Mouse (Mus musculus) heart, embryonic 16.5 days (tissue): ENCODE data around the gene Armc8. TPM values are rescaled to one million over a fixed set of nuclear protein-coding genes. Genes with fewer than 3 reads are reported as not detected.

Experiments used
- ATAC-seq: fragments of 200-750 bp; cut with Nextera tagmentation; replicated peaks from 2 replicates; pipeline ENCODE4 v1.8.0; 2017; ENCODE audit warnings: moderate number of reproducible peaks; ENCODE audit not compliant: insufficient read depth, low FRiP score; ENCODE audit errors: extremely low read depth
- H3K27ac ChIP-seq: fragments of 300-500 bp; sonication (generic); 2 replicates; pipeline ENCODE4 v1.5.1; 2014; ENCODE audit warnings: mild to moderate bottlenecking, low read length, control low read depth, moderate library complexity
- H3K27me3 ChIP-seq: fragments of 300-500 bp; sonication (generic); 2 replicates; pipeline ENCODE4 v1.6.1; 2014; ENCODE audit warnings: low read length, mixed read lengths; ENCODE audit not compliant: control insufficient read depth, insufficient read depth
- H3K36me3 ChIP-seq: fragments of 300-500 bp; sonication (generic); 2 replicates; pipeline ENCODE4 v1.6.1; 2014; ENCODE audit not compliant: control insufficient read depth, insufficient read depth
- H3K4me1 ChIP-seq: fragments of 300-500 bp; sonication (generic); 2 replicates; pipeline ENCODE4 v1.6.1; 2014; ENCODE audit warnings: low read length, mixed read lengths; ENCODE audit not compliant: control insufficient read depth, insufficient read depth
- H3K4me2 ChIP-seq: fragments of 300-500 bp; sonication (generic); 2 replicates; pipeline ENCODE4 v1.6.1; 2014; ENCODE audit warnings: low read depth, mild to moderate bottlenecking, control low read depth, low read length
- H3K4me3 ChIP-seq: fragments of 300-500 bp; sonication (generic); 2 replicates; pipeline ENCODE4 v1.5.1; 2014; ENCODE audit warnings: mild to moderate bottlenecking, control low read depth, low read length
- H3K9ac ChIP-seq: fragments of 300-500 bp; sonication (generic); 2 replicates; pipeline ENCODE4 v1.6.1; 2014; ENCODE audit warnings: low read length, control low read depth
- H3K9me3 ChIP-seq: fragments of 300-500 bp; sonication (generic); replicated peaks from 2 replicates; pipeline ENCODE4 v1.6.1; 2016; ENCODE audit warnings: low read length; ENCODE audit not compliant: control insufficient read depth
- WGBS: fragments of 180-500 bp; shearing (Covaris S2); extraction: QIAGEN DNeasy Blood & Tissue Kit; methylation state at CpG from one replicate; pipeline ENCODE4 v1.1.7; 2014; 5-methylcytosine and 5-hydroxymethylcytosine counted together
- polyA plus RNA-seq: library from polyadenylated mRNA; unstranded; fragments of >200 nt; fragmentation: Nextera tagmentation; extraction: Ambion mirVana; gene quantifications from 2 replicates; pipeline ENCODE4 v1.2.1, GENCODE M21; 2015

The Armc8 gene
- polyA plus RNA-seq, 1 experiment from 2014 or later = 21.4 TPM

DNA sequence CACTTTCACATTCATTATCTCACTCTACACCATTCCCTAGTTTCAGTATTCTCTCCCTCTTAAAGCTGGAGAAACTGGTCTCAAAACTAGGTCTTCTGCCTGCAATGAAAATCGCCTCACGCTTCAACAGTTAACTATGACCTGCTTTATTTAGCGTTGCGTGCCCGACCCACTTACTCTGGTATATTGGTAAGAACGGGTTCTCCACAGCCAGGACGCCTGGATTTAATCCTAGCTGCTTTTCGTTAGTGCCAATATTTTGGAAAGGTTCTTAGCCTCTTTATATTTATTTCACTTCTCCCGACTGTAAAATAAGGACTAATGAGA lies 335 bp upstream of the Armc8 start:
- peak overlapping the region; percentile 69 for H3K4me3 ChIP-seq
- peak overlapping the region; percentile 95 for H3K27ac ChIP-seq
- peaks cover 8% of the 10 kb centered on the region for H3K4me1 ChIP-seq
- H3K9ac ChIP-seq = peak overlapping the region; percentile 81
- H3K4me2 ChIP-seq = peak overlapping the region; percentile 75
- no peaks in the 10 kb centered on the region for H3K9me3 ChIP-seq
- no peaks in the 10 kb centered on the region for H3K27me3 ChIP-seq
- under 1% methylated on average over 9 of the region's 9 CpGs for WGBS
- ATAC-seq = peak; percentile 47
- no peaks in the 10 kb centered on the region for H3K36me3 ChIP-seq

DNA sequence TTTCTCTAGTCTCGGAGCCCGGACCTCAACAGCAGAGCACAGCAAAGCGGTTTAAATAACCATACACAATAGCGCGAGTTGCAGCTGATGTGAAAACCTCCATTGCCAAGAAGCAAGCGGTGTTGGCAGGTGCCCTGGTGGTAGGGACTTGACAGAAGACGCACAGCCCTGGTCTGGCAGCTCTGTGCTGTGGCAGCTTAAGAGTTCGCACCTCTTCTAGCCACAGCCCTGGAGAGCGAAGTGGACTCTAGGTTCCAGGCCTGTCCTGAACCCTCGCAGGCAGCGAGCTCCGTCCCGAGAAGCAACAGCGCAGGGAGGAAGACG lies 714 bp downstream of the Armc8 start:
- WGBS = 2% methylated on average over 15 of the region's 15 CpGs
- H3K4me3 ChIP-seq = peak overlapping the region; percentile 69
- H3K27ac ChIP-seq = peak overlapping the region; percentile 95
- peak overlapping the region; percentile 95 for H3K4me2 ChIP-seq
- no peaks in the 10 kb centered on the region for H3K9me3 ChIP-seq
- peak overlapping the region; percentile 81 for H3K9ac ChIP-seq
- no peaks in the 10 kb centered on the region for H3K36me3 ChIP-seq
- peaks cover 8% of the 10 kb centered on the region for H3K4me1 ChIP-seq
- H3K27me3 ChIP-seq = no peaks in the 10 kb centered on the region
- ATAC-seq = no peak; the same call in 1 of the 2 replicates

DNA sequence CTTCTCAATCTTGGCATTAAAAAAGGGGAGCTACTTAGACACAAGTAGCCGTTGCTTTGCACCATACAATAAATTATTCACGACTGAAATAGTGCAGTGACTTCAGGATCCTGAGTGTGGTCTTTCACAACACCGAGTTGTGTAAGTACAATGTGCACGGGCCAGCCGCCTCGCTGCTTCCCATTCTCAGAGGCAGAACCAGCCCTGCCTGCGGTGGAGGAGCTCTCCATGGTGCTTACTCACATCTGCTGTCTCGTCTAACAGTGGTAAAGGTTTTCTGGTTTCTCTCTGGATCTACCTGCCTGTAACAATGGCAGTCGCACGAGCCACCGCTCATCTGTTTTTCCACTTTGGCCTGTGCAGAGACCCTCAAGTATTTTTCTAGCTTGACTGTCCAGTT lies 5.0 kb downstream of the Armc8 start:
- Histone ChIP-seq H3K27ac (no peak overlapping the region), H3K4me3 (no peak overlapping the region), H3K36me3 (no peaks in the 10 kb centered on the region), H3K4me2 (no peak overlapping the region), H3K27me3 (no peaks in the 10 kb centered on the region), H3K9me3 (no peaks in the 10 kb centered on the region), H3K4me1 (peaks cover 12% of the 10 kb centered on the region), H3K9ac (no peak overlapping the region)
- WGBS = 16% methylated on average over 11 of the region's 11 CpGs
- ATAC-seq = no peak

DNA sequence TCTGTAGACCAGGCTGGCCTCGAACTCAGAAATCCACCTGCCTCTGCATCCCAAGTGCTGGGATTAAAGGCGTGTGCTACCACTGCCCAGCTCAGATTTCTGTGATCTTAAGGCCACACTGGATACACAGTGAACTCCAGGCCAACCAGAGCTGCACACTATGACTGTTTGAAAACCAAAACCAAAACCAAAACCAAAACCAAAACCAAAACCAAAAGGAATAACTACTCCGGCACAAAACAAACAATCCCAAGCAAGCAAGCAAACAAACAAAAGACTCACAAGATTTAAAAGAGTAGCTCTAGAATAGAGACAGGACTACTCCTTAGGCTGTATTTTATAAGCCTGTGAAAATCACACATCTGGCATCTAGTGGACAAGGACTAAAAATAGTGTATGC lies 8.3 kb downstream of the Armc8 start:
- H3K27me3 ChIP-seq = no peaks in the 10 kb centered on the region
- H3K9me3 ChIP-seq = no peaks in the 10 kb centered on the region
- H3K27ac ChIP-seq = no peak overlapping the region
- H3K9ac ChIP-seq = no peak overlapping the region
- H3K4me2 ChIP-seq = no peak overlapping the region
- WGBS = 89% methylated on average over 3 of the region's 3 CpGs
- no peak for ATAC-seq
- no peaks in the 10 kb centered on the region for H3K36me3 ChIP-seq
- H3K4me1 ChIP-seq = peaks cover 7% of the 10 kb centered on the region
- no peak overlapping the region for H3K4me3 ChIP-seq

DNA sequence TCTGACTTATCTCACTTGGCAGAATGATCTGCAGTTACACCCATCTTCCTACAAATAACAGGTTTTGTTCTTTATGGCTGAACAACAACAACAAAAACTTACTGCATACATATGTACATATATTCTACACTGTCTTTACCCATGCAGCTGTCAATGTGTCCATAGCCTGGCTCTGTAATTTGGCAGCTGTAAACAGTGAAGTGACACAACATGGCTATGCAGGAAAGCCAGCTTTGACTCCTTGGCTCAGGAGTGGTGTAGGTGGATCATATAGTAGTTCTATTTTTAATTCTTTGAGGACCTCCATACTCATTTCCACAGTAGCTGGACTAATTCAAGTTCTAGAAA lies 9.2 kb downstream of the Armc8 start:
- H3K4me1 ChIP-seq = peaks cover 7% of the 10 kb centered on the region
- H3K4me2 ChIP-seq = no peak overlapping the region
- H3K9me3 ChIP-seq = no peaks in the 10 kb centered on the region
- H3K4me3 ChIP-seq = no peak overlapping the region
- H3K27ac ChIP-seq = no peak overlapping the region
- no peak overlapping the region for H3K9ac ChIP-seq
- H3K36me3 ChIP-seq = no peaks in the 10 kb centered on the region
- no peak for ATAC-seq
- H3K27me3 ChIP-seq = no peaks in the 10 kb centered on the region

DNA sequence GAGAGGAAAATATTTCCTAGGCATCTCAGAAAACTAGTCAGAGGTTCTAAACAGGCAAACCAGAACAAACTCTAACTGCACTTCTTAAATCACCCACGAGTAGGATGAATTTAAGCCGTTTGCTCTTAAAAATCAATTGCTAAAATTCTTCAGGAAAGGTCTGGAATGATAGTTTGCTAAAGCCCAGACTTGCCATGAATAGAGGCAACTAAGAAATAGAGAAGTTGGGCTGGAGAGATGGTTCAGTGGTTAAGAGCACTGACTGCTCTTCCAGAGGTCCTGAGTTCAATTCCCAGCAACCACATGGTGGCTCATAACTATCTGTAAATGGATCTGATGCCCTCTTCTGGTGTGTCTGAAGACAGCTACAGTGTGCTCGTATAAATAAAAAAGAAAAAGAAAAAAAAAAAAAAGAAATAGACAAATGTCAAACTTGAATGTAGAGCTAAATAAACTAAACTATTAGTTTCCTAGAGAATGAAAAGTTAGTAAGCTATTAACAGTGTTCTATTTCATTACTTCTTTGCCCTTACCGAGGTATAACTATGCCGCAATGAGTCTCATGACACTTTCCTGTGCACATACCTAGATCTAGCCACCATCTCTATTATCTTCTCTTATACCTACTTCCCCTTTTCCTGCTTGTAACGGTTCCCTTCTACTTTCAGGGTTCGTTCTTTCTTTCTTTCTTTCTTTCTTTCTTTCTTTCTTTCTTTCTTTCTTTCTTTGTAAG lies 9.7 kb downstream of the Armc8 start:
- Histone ChIP-seq H3K36me3 (no peaks in the 10 kb centered on the region), H3K4me3 (no peak overlapping the region), H3K27ac (no peak overlapping the region), H3K9me3 (no peaks in the 10 kb centered on the region), H3K4me2 (no peak overlapping the region), H3K4me1 (peaks cover 7% of the 10 kb centered on the region), H3K27me3 (no peaks in the 10 kb centered on the region), H3K9ac (no peak overlapping the region)
- ATAC-seq = no peak
- 79% methylated on average over 7 of the region's 7 CpGs for WGBS

DNA sequence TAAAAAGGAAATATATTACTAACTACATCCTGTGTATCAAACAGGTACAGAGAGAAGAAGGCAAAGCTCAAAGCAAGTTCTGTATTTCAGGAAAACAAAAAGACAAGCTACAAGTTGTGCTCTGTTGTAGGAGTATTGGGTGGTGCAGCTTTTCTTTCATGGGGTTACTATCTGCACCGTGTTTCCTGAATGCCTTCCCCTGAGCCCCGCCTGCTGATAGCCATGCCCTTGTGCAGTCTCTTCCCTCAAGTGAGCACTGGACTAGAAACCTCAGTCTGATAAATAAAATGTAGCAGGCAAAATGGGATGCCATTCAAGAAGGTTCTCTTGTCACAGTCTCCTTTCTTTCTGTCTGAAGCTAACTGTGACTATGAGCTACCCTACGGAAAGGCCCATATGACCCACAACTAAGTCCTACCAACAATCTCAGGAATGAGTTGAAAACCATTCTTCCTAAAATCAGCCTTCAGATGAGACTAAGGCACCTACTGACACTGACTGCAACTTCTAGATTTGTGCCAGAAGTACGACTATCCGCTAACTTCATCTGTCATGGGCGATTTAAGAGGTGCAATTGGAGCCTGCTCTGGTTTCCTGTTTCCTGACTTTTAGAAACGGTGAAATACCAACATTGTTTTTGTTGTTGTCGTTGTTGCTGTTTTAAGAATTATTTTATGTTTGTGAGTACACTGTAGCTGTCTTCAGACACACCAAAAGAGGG lies 11.0 kb downstream of the Armc8 start:
- Histone ChIP-seq H3K36me3 (no peaks in the 10 kb centered on the region), H3K4me1 (peaks cover 11% of the 10 kb centered on the region), H3K9ac (no peak overlapping the region), H3K27ac (no peak overlapping the region), H3K27me3 (no peaks in the 10 kb centered on the region), H3K9me3 (no peaks in the 10 kb centered on the region), H3K4me2 (no peak overlapping the region), H3K4me3 (no peak overlapping the region)
- 67% methylated on average over 8 of the region's 8 CpGs for WGBS
- no peak for ATAC-seq

DNA sequence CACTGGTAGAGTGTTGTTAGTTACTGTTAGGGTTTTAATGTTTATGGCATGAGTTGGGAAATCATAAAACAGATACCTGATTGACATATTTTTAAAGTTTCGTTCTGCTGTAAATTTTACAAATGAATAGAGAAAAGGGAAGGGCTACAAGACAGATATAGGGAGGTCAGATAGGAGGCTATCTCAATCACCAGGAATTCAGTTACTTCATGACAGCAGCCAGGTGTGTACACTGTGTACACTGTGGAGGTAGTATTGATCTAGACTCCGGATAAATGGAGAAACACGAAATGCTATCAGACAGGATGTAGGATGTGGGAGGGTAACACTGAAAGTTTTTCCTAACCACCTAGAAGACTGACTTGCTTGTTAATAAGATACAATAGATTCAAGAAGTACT lies 13.4 kb downstream of the Armc8 start:
- no peak for ATAC-seq
- H3K9ac ChIP-seq = no peak overlapping the region
- H3K4me3 ChIP-seq = no peak overlapping the region
- H3K9me3 ChIP-seq = no peaks in the 10 kb centered on the region
- H3K4me1 ChIP-seq = peaks cover 11% of the 10 kb centered on the region
- no peak overlapping the region for H3K4me2 ChIP-seq
- H3K36me3 ChIP-seq = no peaks in the 10 kb centered on the region
- no peak overlapping the region for H3K27ac ChIP-seq
- 84% methylated on average over 3 of the region's 3 CpGs for WGBS
- no peaks in the 10 kb centered on the region for H3K27me3 ChIP-seq

DNA sequence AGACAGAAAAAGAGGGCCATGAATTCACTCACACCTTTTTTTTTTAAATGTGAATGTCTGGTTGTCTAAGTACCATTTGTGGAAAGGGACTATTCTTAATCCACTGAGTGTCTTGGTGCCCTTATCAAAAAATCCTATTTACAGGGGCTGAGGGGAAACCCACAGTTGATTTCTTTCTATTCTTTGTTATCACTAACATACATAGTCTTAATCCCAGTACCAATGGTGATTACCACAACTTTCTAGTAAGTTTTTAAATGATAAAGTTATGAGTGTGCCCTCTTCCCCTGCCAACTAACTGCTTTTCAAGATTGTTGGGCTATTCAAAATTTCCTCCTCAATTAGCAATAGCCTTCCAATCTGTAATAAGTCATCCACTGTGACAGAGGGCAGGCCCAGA lies 14.6 kb downstream of the Armc8 start:
- H3K9me3 ChIP-seq = no peaks in the 10 kb centered on the region
- H3K4me1 ChIP-seq = peaks cover 10% of the 10 kb centered on the region
- H3K27ac ChIP-seq = no peak overlapping the region
- H3K27me3 ChIP-seq = no peaks in the 10 kb centered on the region
- no peaks in the 10 kb centered on the region for H3K36me3 ChIP-seq
- ATAC-seq = no peak
- no peak overlapping the region for H3K4me2 ChIP-seq
- no peak overlapping the region for H3K4me3 ChIP-seq
- no peak overlapping the region for H3K9ac ChIP-seq
